Mouse (Mus musculus) MEL (cell line): ENCODE data around the gene Lmf2. TPM values are rescaled to one million over a fixed set of nuclear protein-coding genes. Genes with fewer than 3 reads are reported as not detected.

Experiments used
- DNase-seq: peaks from one replicate; pipeline ENCODE4 v3.0.0; 2011; ENCODE audit warnings: low read depth, low spot score
- H3K27ac ChIP-seq: 2 replicates; pipeline ENCODE4 v1.5.1; 2012; ENCODE audit warnings: low read depth, mild to moderate bottlenecking, control low read depth, low read length, moderate library complexity; ENCODE audit not compliant: control insufficient read depth
- H3K27me3 ChIP-seq, 2 experiments: fragments of 150-350 bp in 1 of 2; sonication (generic) in 1 of 2; 2 replicates each; pipeline ENCODE4 v1.6.1; 2012; ENCODE audit warnings: low read length in 2 of 2, mild to moderate bottlenecking in 2 of 2, improper control_type of control experiment in 1 of 2, moderate library complexity in 1 of 2; ENCODE audit not compliant: insufficient read depth in 2 of 2, control insufficient read depth in 1 of 2
- H3K36me3 ChIP-seq, 2 experiments: 2 replicates each; pipeline ENCODE4 v1.6.1; 2012 to 2014; ENCODE audit warnings: low read length in 2 of 2, improper control_type of control experiment in 1 of 2, inconsistent platforms in 1 of 2, mild to moderate bottlenecking in 1 of 2; ENCODE audit not compliant: insufficient read depth in 2 of 2, control insufficient read depth in 1 of 2
- H3K4me1 ChIP-seq, 2 experiments: fragments of 150-350 bp in 1 of 2; sonication (generic) in 1 of 2; 2 replicates each; pipeline ENCODE4 v1.6.1; 2012; ENCODE audit warnings: low read length in 2 of 2, improper control_type of control experiment in 1 of 2, mild to moderate bottlenecking in 1 of 2; ENCODE audit not compliant: insufficient read depth in 2 of 2, control insufficient read depth in 1 of 2
- H3K4me3 ChIP-seq, 2 experiments: fragments of 150-350 bp in 1 of 2; sonication (generic) in 1 of 2; 2 replicates each; pipeline ENCODE4 v1.5.1; 2012; ENCODE audit warnings: low read depth in 2 of 2, low read length in 2 of 2, mild to moderate bottlenecking in 2 of 2, moderate library complexity in 2 of 2, control low read depth in 1 of 2, improper control_type of control experiment in 1 of 2; ENCODE audit not compliant: control insufficient read depth in 1 of 2, insufficient read depth in 1 of 2
- H3K79me2 ChIP-seq: 2 replicates; pipeline ENCODE4 v1.6.1; 2012; ENCODE audit warnings: mild to moderate bottlenecking, low read length, moderate library complexity; ENCODE audit not compliant: control insufficient read depth, poor library complexity, insufficient read depth
- H3K9ac ChIP-seq: 2 replicates; pipeline ENCODE4 v1.6.1; 2012; ENCODE audit warnings: low read depth, mild to moderate bottlenecking, control low read depth, low read length, moderate library complexity; ENCODE audit not compliant: control insufficient read depth, poor library complexity, severe bottlenecking
- H3K9me3 ChIP-seq: fragments of 150-350 bp; sonication (generic); replicated peaks from 2 replicates; pipeline ENCODE4 v1.6.1; 2012; ENCODE audit warnings: mild to moderate bottlenecking, low read length, improper control_type of control experiment, moderate library complexity; ENCODE audit not compliant: insufficient read depth
- BHLHE40 ChIP-seq: IDR thresholded peaks from 2 replicates; pipeline ENCODE4 v1.6.1; 2012; ENCODE audit warnings: low read depth, mild to moderate bottlenecking, inconsistent platforms, low read length, improper control_type of control experiment, borderline replicate concordance
- CTCF ChIP-seq, 3 experiments: IDR thresholded peaks in 2 of 3; conservative IDR thresholded peaks in 1 of 3; 2 replicates each; pipeline ENCODE4 v1.5.1; 2011 to 2012; ENCODE audit warnings: low read length in 3 of 3, low read depth in 2 of 3, mild to moderate bottlenecking in 2 of 3, improper control_type of control experiment in 1 of 3, inconsistent platforms in 1 of 3, mixed read lengths in 1 of 3, moderate library complexity in 1 of 3; ENCODE audit not compliant: control insufficient read depth in 1 of 3, insufficient read depth in 1 of 3, poor library complexity in 1 of 3, severe bottlenecking in 1 of 3
- EP300 ChIP-seq, 2 experiments: IDR thresholded peaks; 2 replicates each; pipeline ENCODE4 v1.6.1; 2011; ENCODE audit warnings: improper control_type of control experiment in 2 of 2, low read length in 2 of 2, low read depth in 1 of 2, mild to moderate bottlenecking in 1 of 2
- ETS1 ChIP-seq: IDR thresholded peaks from 2 replicates; pipeline ENCODE4 v1.6.1; 2012; ENCODE audit warnings: low read depth, mild to moderate bottlenecking, inconsistent platforms, low read length, improper control_type of control experiment, moderate library complexity
- GATA1 ChIP-seq: IDR thresholded peaks from 2 replicates; pipeline ENCODE4 v1.6.1; 2011; ENCODE audit warnings: low read depth, low read length, improper control_type of control experiment
- JUND ChIP-seq: IDR thresholded peaks from 2 replicates; pipeline ENCODE4 v1.6.1; 2011; ENCODE audit warnings: low read depth, mild to moderate bottlenecking, improper control_type of control experiment, low read length
- MAFK ChIP-seq: IDR thresholded peaks from 2 replicates; pipeline ENCODE4 v1.6.1; 2011; ENCODE audit warnings: low read depth, mild to moderate bottlenecking, low read length, improper control_type of control experiment, borderline replicate concordance
- MXI1 ChIP-seq: IDR thresholded peaks from 2 replicates; pipeline ENCODE4 v1.6.1; 2011; ENCODE audit warnings: mild to moderate bottlenecking, low read depth, low read length, improper control_type of control experiment
- MYB ChIP-seq: IDR thresholded peaks from 2 replicates; pipeline ENCODE4 v1.6.1; 2011; ENCODE audit warnings: mild to moderate bottlenecking, low read depth, low read length, improper control_type of control experiment
- MYC ChIP-seq: IDR thresholded peaks from 2 replicates; pipeline ENCODE4 v1.6.1; 2011; ENCODE audit warnings: low read depth, mild to moderate bottlenecking, low read length, improper control_type of control experiment, moderate library complexity
- POLR2A ChIP-seq, 2 experiments: IDR thresholded peaks; 2 replicates each; pipeline ENCODE4 v1.6.1; 2011 to 2012; ENCODE audit warnings: low read length in 2 of 2, mild to moderate bottlenecking in 2 of 2, control low read depth in 1 of 2, improper control_type of control experiment in 1 of 2, low read depth in 1 of 2, moderate library complexity in 1 of 2; ENCODE audit not compliant: control insufficient read depth in 1 of 2, insufficient read depth in 1 of 2, poor library complexity in 1 of 2
- RCOR1 ChIP-seq: IDR thresholded peaks from 2 replicates; pipeline ENCODE4 v1.6.1; 2012; ENCODE audit warnings: low read depth, mild to moderate bottlenecking, inconsistent platforms, low read length, improper control_type of control experiment
- SIN3A ChIP-seq: IDR thresholded peaks from 2 replicates; pipeline ENCODE4 v1.6.1; 2012; ENCODE audit warnings: low read length, improper control_type of control experiment, inconsistent platforms
- SMC3 ChIP-seq: IDR thresholded peaks from 2 replicates; pipeline ENCODE4 v1.6.1; 2011; ENCODE audit warnings: low read depth, low read length, improper control_type of control experiment
- TCF12 ChIP-seq: IDR thresholded peaks from 2 replicates; pipeline ENCODE4 v1.6.1; 2014; ENCODE audit warnings: low read depth, mild to moderate bottlenecking, inconsistent platforms, low read length, improper control_type of control experiment, moderate library complexity
- polyA plus RNA-seq, 2 experiments: library from polyadenylated mRNA; stranded (reverse) in 1 of 2; unstranded in 1 of 2; fragments of >175 nt in 1 of 2; fragments of >200 nt in 1 of 2; gene quantifications; 2 replicates each; pipeline versions ENCODE4 v1.2.1 to v1.2.4; 2012; ENCODE audit warnings: low replicate concordance in 2 of 2, low read depth in 1 of 2; ENCODE audit not compliant: insufficient read length in 2 of 2, insufficient read depth in 1 of 2, missing spikeins in 1 of 2
- total RNA-seq: library from RNA; depleted of rRNA; stranded (reverse); fragments of 300-350 nt; gene quantifications from 2 replicates; pipeline ENCODE4 v1.2.3, GENCODE M21; 2012

The Lmf2 gene
- total and polyA plus RNA-seq, 3 experiments, result 14.5 to 52.0 TPM; not detected in 1

DNA sequence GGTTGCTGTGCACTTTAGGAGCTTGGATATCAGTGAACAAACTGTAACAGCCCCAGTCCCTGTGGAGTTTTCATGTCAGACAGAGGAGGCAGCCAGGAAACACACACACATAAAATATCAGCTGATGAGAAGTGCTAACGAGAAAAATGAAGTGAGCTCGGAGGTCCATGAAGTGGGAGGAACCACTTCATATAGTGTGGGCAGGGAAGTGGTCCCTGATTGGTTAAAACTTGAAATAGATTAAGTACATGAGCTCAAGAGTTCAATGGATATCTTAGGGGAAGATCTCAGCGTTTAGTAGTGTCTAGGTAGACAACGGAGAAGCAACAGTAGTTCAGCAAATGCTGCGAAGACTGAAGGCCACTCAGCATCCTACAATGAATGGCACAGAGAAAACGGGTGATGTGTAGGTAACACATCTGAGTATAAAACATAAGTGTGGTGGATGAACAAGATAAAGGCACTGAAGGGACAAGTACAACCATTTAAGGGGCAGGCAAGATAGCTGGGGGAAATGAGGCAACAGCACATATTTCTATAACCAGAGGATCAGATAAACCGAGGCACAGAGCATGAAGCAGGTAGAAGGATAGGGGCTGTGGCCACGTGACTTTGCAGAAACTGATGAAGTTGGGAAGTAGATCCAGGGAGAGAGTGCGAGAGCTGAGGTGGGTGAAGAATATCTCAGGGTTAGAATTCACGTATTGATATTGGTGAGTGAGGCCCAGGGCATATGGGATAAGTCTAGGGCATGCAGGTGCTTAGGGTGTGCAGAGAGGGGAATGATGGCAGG lies 49.6 kb upstream of the Lmf2 start (continued):
- TF ChIP-seq MYB (no peak), JUND (no peak), MYC (no peak), TCF12 (no peak)

GRCm38 (mm10) chr15:89402471-89402870 lies 47.0 kb upstream of the Lmf2 start:
- H3K9me3 ChIP-seq, result no peaks in the 10 kb centered on the region
- no peak overlapping the region for H3K9ac ChIP-seq
- H3K79me2 ChIP-seq, result no peaks in the 10 kb centered on the region
- peaks cover 21 to 36% of the 10 kb centered on the region in 2 experiments for H3K4me1 ChIP-seq
- no peak for TF ChIP-seq MXI1
- TF ChIP-seq SMC3, result no peak
- DNase-seq, result peak; percentile 46
- no peak overlapping the region for H3K4me3 ChIP-seq
- no peak overlapping the region for H3K27ac ChIP-seq
- no peaks in the 10 kb centered on the region for H3K27me3 ChIP-seq
- peaks cover 0 to 23% of the 10 kb centered on the region in 2 experiments; a peak in 2 of 4 replicates for H3K36me3 ChIP-seq

DNA sequence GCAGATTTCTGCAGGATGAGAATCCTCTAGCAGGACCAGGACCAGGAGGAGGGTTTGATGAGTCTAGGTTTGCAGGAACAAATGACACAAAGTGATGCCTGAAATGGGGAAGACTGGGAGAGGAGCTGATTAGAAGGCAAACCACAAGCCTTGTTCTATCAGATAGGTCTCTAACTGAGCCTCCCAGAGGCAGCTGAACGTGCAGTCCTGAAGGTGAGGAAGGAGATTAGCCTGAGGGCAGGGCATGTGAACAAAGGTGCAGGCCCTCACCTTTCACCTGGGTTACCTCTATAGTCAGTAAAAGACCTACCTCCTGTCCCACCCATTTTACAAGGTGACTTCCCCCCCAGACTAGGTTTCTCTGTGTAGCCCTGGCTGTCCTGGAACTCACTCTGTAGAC lies 44.3 kb upstream of the Lmf2 start:
- Histone ChIP-seq H3K9me3 (no peaks in the 10 kb centered on the region), H3K4me3 (no peak overlapping the region)
- DNase-seq, result peak; percentile 32
- TF ChIP-seq EP300 (IDR thresholded peaks at IDR 0.05; ENCODE audit: low read depth in 1 of 2, low read length in 2 of 2), result peak; percentile 76 to 81
- no peak for TF ChIP-seq MAFK
- no peak for TF ChIP-seq POLR2A (IDR thresholded peaks at IDR 0.05; ENCODE audit: control insufficient read depth in 1 of 2, insufficient read depth in 1 of 2, low read depth in 1 of 2, low read length in 2 of 2, poor library complexity in 1 of 2)
- no peak for TF ChIP-seq MYC
- no peak for TF ChIP-seq SMC3
- peak; percentile 23; the same call in 1 of the 2 replicates for TF ChIP-seq SIN3A
- peak; percentile 74 for TF ChIP-seq GATA1
- TF ChIP-seq TCF12, result peak; percentile 67
- peak; percentile 71 for TF ChIP-seq RCOR1
- TF ChIP-seq ETS1, result peak; percentile 44; the same call in 1 of the 2 replicates
- TF ChIP-seq CTCF (IDR thresholded peaks at IDR 0.05 in 2 of 3, conservative IDR thresholded peaks at IDR 0.05 in 1 of 3; ENCODE audit: control insufficient read depth in 1 of 3, insufficient read depth in 1 of 3, low read depth in 2 of 3, low read length in 3 of 3, poor library complexity in 1 of 3, severe bottlenecking in 1 of 3), result no peak
- peak; percentile 97 for TF ChIP-seq BHLHE40
- TF ChIP-seq, all 39 proteins: peak for 7
- no peak overlapping the region for H3K9ac ChIP-seq
- no peaks in the 10 kb centered on the region for H3K79me2 ChIP-seq
- peaks cover 0 to 12% of the 10 kb centered on the region in 2 experiments; a peak in 2 of 4 replicates for H3K36me3 ChIP-seq
- no peaks in the 10 kb centered on the region for H3K27me3 ChIP-seq
- peaks cover 12 to 18% of the 10 kb centered on the region in 2 experiments for H3K4me1 ChIP-seq
- H3K27ac ChIP-seq, result no peak overlapping the region
